Mouse (Mus musculus): ENCODE measurements around the gene Hbb-bh1.
"Not testable (repeated sequence)": the region's sequence is repeated elsewhere in the genome, so short reads cannot be mapped to it uniquely, and the experiment has no call there.

DNA sequence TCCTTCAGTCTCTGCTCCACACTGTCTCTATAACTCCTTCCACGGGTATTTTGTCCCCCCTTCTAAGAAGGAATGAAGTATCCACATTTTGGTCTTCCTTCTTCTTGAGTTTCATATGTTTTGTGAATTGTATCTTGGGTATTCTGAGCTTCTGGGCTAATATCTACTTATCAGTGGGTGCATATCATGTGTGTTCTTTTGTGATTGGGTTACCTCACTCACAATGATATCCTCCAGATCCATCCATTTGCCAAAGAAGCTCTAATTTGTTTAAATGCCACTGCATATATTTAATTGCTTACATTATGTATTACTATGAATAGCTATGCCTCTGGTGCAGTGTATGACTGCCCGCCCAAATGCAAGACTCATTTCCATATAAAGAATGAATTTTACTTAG, 34.8 kb downstream of the Hbb-bh1 start:
- not testable (repeated sequence) for TF ChIP-seq BHLHE40 (IDR thresholded peaks at IDR 0.05; ENCODE audit: borderline replicate concordance, low read depth, low read length); MAZ (IDR thresholded peaks at IDR 0.05; ENCODE audit: low read depth, low read length); POLR2A (IDR thresholded peaks at IDR 0.05; ENCODE audit: control insufficient read depth in 1 of 2, insufficient read depth in 1 of 2, low read depth in 1 of 2, low read length in 2 of 2, poor library complexity in 1 of 2); TCF12 (IDR thresholded peaks at IDR 0.05; ENCODE audit: low read depth, low read length); NELFE (IDR thresholded peaks at IDR 0.05; ENCODE audit: low read depth, low read length); GATA1 (IDR thresholded peaks at IDR 0.05; ENCODE audit: low read depth, low read length); CTCF (IDR thresholded peaks at IDR 0.05 in 2 of 3, conservative IDR thresholded peaks at IDR 0.05 in 1 of 3; ENCODE audit: control insufficient read depth in 1 of 3, insufficient read depth in 1 of 3, low read depth in 2 of 3, low read length in 3 of 3, poor library complexity in 1 of 3, severe bottlenecking in 1 of 3)
